Mouse (Mus musculus): ENCODE measurements around the gene S100a6. TPM values are rescaled to one million over a fixed set of nuclear protein-coding genes. Genes with fewer than 3 reads are reported as not detected.

Gene S100a6
- polyA plus RNA-seq, 1 experiment: 90.6 TPM

- Histone ChIP-seq H3K27ac (ENCODE audit: insufficient read depth, low read length) (no peak overlapping the region), H3K4me1 (ENCODE audit: control insufficient read depth, insufficient read depth, insufficient read length) (peaks cover 20% of the 10 kb centered on the region; the same call in 1 of the 2 replicates), H3K27me3 (ENCODE audit: control insufficient read depth, insufficient read depth, low read length) (no peaks in the 10 kb centered on the region), H3K4me3 (ENCODE audit: extremely low read depth, insufficient read depth, insufficient read length) (no peak overlapping the region), H3K36me3 (ENCODE audit: control insufficient read depth, insufficient read depth, low read length) (no peaks in the 10 kb centered on the region)
- TF ChIP-seq POLR2A (IDR thresholded peaks at IDR 0.05; ENCODE audit: low read depth, low read length) (no peak), CTCF (IDR thresholded peaks at IDR 0.05; ENCODE audit: extremely low read depth, insufficient read depth, insufficient read length, insufficient replicate concordance) (no peak)
- no peak for DNase-seq (ENCODE audit: low read depth in 1 of 2, low spot score in 2 of 2)
- WGBS: 92% methylated on average over 4 of the region's 4 CpGs
Measured at GRCm38 (mm10) chr3:90582556-90582955, 30.1 kb upstream of the S100a6 start.

- H3K4me3 ChIP-seq (ENCODE audit: extremely low read depth, insufficient read depth, insufficient read length): no peak overlapping the region
- no peak for DNase-seq (ENCODE audit: low read depth in 1 of 2, low spot score in 2 of 2)
- 36% methylated on average over 3 of the region's 3 CpGs for WGBS
- no peak overlapping the region for H3K27ac ChIP-seq (ENCODE audit: insufficient read depth, low read length)
- peaks cover 27% of the 10 kb centered on the region; the same call in 1 of the 2 replicates for H3K4me1 ChIP-seq (ENCODE audit: control insufficient read depth, insufficient read depth, insufficient read length)
- no peaks in the 10 kb centered on the region for H3K36me3 ChIP-seq (ENCODE audit: control insufficient read depth, insufficient read depth, low read length)
- TF ChIP-seq CTCF (IDR thresholded peaks at IDR 0.05; ENCODE audit: extremely low read depth, insufficient read depth, insufficient read length, insufficient replicate concordance) (no peak), POLR2A (IDR thresholded peaks at IDR 0.05; ENCODE audit: low read depth, low read length) (no peak)
- no peaks in the 10 kb centered on the region for H3K27me3 ChIP-seq (ENCODE audit: control insufficient read depth, insufficient read depth, low read length)
Measured at GRCm38 (mm10) chr3:90583893-90584292, 28.8 kb upstream of the S100a6 start.

GRCm38 (mm10) chr3:90585595-90585994 lies 27.1 kb upstream of the S100a6 start:
- Histone ChIP-seq H3K4me3 (ENCODE audit: extremely low read depth, insufficient read depth, insufficient read length) (no peak overlapping the region), H3K27me3 (ENCODE audit: control insufficient read depth, insufficient read depth, low read length) (no peaks in the 10 kb centered on the region), H3K36me3 (ENCODE audit: control insufficient read depth, insufficient read depth, low read length) (no peaks in the 10 kb centered on the region), H3K27ac (ENCODE audit: insufficient read depth, low read length) (no peak overlapping the region), H3K4me1 (ENCODE audit: control insufficient read depth, insufficient read depth, insufficient read length) (peaks cover 40% of the 10 kb centered on the region; the same call in 1 of the 2 replicates)
- DNase-seq (ENCODE audit: low read depth in 1 of 2, low spot score in 2 of 2): peak; percentile 43 to 55
- TF ChIP-seq CTCF (IDR thresholded peaks at IDR 0.05; ENCODE audit: extremely low read depth, insufficient read depth, insufficient read length, insufficient replicate concordance): peak; percentile 77; the same call in 1 of the 2 replicates
- no peak for TF ChIP-seq POLR2A (IDR thresholded peaks at IDR 0.05; ENCODE audit: low read depth, low read length)
- WGBS: 27% methylated on average over 5 of the region's 5 CpGs

GRCm38 (mm10) chr3:90586016-90586643 lies 26.6 kb upstream of the S100a6 start:
- Histone ChIP-seq H3K27ac (ENCODE audit: insufficient read depth, low read length) (peak overlapping the region; percentile 87), H3K36me3 (ENCODE audit: control insufficient read depth, insufficient read depth, low read length) (no peaks in the 10 kb centered on the region), H3K27me3 (ENCODE audit: control insufficient read depth, insufficient read depth, low read length) (no peaks in the 10 kb centered on the region), H3K4me1 (ENCODE audit: control insufficient read depth, insufficient read depth, insufficient read length) (peaks cover 40% of the 10 kb centered on the region; the same call in 1 of the 2 replicates), H3K4me3 (ENCODE audit: extremely low read depth, insufficient read depth, insufficient read length) (no peak overlapping the region)
- 50% methylated on average over 15 of the region's 15 CpGs for WGBS
- TF ChIP-seq POLR2A (IDR thresholded peaks at IDR 0.05; ENCODE audit: low read depth, low read length) (no peak), CTCF (IDR thresholded peaks at IDR 0.05; ENCODE audit: extremely low read depth, insufficient read depth, insufficient read length, insufficient replicate concordance) (no peak)
- no peak for DNase-seq (ENCODE audit: low read depth in 1 of 2, low spot score in 2 of 2)

- H3K4me1 ChIP-seq (ENCODE audit: control insufficient read depth, insufficient read depth, insufficient read length): peaks cover 40% of the 10 kb centered on the region; the same call in 1 of the 2 replicates
- no peak for TF ChIP-seq CTCF (IDR thresholded peaks at IDR 0.05; ENCODE audit: extremely low read depth, insufficient read depth, insufficient read length, insufficient replicate concordance)
- TF ChIP-seq POLR2A (IDR thresholded peaks at IDR 0.05; ENCODE audit: low read depth, low read length): no peak
- H3K36me3 ChIP-seq (ENCODE audit: control insufficient read depth, insufficient read depth, low read length): no peaks in the 10 kb centered on the region
- H3K4me3 ChIP-seq (ENCODE audit: extremely low read depth, insufficient read depth, insufficient read length): peak overlapping the region; percentile 2; the same call in 1 of the 2 replicates
- H3K27ac ChIP-seq (ENCODE audit: insufficient read depth, low read length): peak overlapping the region; percentile 87
- no peaks in the 10 kb centered on the region for H3K27me3 ChIP-seq (ENCODE audit: control insufficient read depth, insufficient read depth, low read length)
- peak; percentile 63 to 90 for DNase-seq (ENCODE audit: low read depth in 1 of 2, low spot score in 2 of 2)
- WGBS: 11% methylated on average over 10 of the region's 10 CpGs
Measured at GRCm38 (mm10) chr3:90586906-90587305, 25.8 kb upstream of the S100a6 start.

- H3K4me1 ChIP-seq (ENCODE audit: control insufficient read depth, insufficient read depth, insufficient read length): peaks cover 40% of the 10 kb centered on the region; the same call in 1 of the 2 replicates
- no peaks in the 10 kb centered on the region for H3K36me3 ChIP-seq (ENCODE audit: control insufficient read depth, insufficient read depth, low read length)
- H3K27ac ChIP-seq (ENCODE audit: insufficient read depth, low read length): peak overlapping the region; percentile 87
- WGBS: 60% methylated on average over 14 of the region's 14 CpGs
- peak overlapping the region; percentile 2; the same call in 1 of the 2 replicates for H3K4me3 ChIP-seq (ENCODE audit: extremely low read depth, insufficient read depth, insufficient read length)
- TF ChIP-seq POLR2A (IDR thresholded peaks at IDR 0.05; ENCODE audit: low read depth, low read length) (no peak), CTCF (IDR thresholded peaks at IDR 0.05; ENCODE audit: extremely low read depth, insufficient read depth, insufficient read length, insufficient replicate concordance) (no peak)
- no peak for DNase-seq (ENCODE audit: low read depth in 1 of 2, low spot score in 2 of 2)
- H3K27me3 ChIP-seq (ENCODE audit: control insufficient read depth, insufficient read depth, low read length): no peaks in the 10 kb centered on the region
Measured at GRCm38 (mm10) chr3:90587361-90588101, 25.2 kb upstream of the S100a6 start.

Measured in spleen, adult 2 months (tissue).